Mouse (Mus musculus) cerebellum, postnatal 10 days (tissue): ENCODE measurements around the gene Lsamp.

Experiments
- DNase-seq, 2 experiments: peaks; one replicate each; pipeline ENCODE4 v3.0.0; 2021; ENCODE audit warnings: mixed read lengths in 2 of 2

The Lsamp gene

GRCm38 (mm10) chr16:39984205-39984634 is at the start of gene Lsamp:
Gene Lsamp, plus strand, starts transcription at chr16:39984361.
- DNase-seq = peak; percentile 96

- DNase-seq = no peak
Measured at GRCm38 (mm10) chr16:39957686-39958085, 26.5 kb upstream of the Lsamp start.

GRCm38 (mm10) chr16:39972712-39973111 is 11.4 kb upstream of the Lsamp start:
- no peak for DNase-seq

- peak; percentile 72 for DNase-seq
Measured at GRCm38 (mm10) chr16:39984635-39985291, 602 bp downstream of the Lsamp start.

- peak; percentile 65 to 81 for DNase-seq
Measured at GRCm38 (mm10) chr16:39988466-39988865, 4.3 kb downstream of the Lsamp start.

- peak; percentile 12 to 17 for DNase-seq
Measured at GRCm38 (mm10) chr16:39994821-39995220, 10.7 kb downstream of the Lsamp start.

GRCm38 (mm10) chr16:40008800-40009199 is 24.6 kb downstream of the Lsamp start:
- peak in 1 of 2 experiments; percentile 15 for DNase-seq

GRCm38 (mm10) chr16:40011106-40011505 is 26.9 kb downstream of the Lsamp start:
- DNase-seq = no peak

- peak; percentile 21 to 24 for DNase-seq
Measured at GRCm38 (mm10) chr16:40022611-40023010, 38.5 kb downstream of the Lsamp start.

GRCm38 (mm10) chr16:40036719-40037118 is 52.6 kb downstream of the Lsamp start:
- DNase-seq = no peak

GRCm38 (mm10) chr16:40059546-40059945 is 75.4 kb downstream of the Lsamp start:
- DNase-seq = peak; percentile 82 to 83

GRCm38 (mm10) chr16:40059968-40060367 is 75.8 kb downstream of the Lsamp start:
- DNase-seq = peak in 1 of 2 experiments; percentile 13

GRCm38 (mm10) chr16:40060491-40060890 is 76.3 kb downstream of the Lsamp start:
- peak; percentile 72 to 76 for DNase-seq

- DNase-seq = peak in 1 of 2 experiments; percentile 44
Measured at GRCm38 (mm10) chr16:40075556-40075955, 91.4 kb downstream of the Lsamp start.

GRCm38 (mm10) chr16:40080224-40080623 is 96.1 kb downstream of the Lsamp start:
- peak; percentile 32 to 70 for DNase-seq

- no peak for DNase-seq
Measured at GRCm38 (mm10) chr16:40104329-40104728, 120.2 kb downstream of the Lsamp start.

- no peak for DNase-seq
Measured at GRCm38 (mm10) chr16:40182918-40183317, 198.8 kb downstream of the Lsamp start.

GRCm38 (mm10) chr16:40187987-40188590 is 203.9 kb downstream of the Lsamp start:
- DNase-seq = peak in 1 of 2 experiments; percentile 27

- DNase-seq = peak; percentile 68 to 81
Measured at GRCm38 (mm10) chr16:40194401-40194800, 210.2 kb downstream of the Lsamp start.

GRCm38 (mm10) chr16:40194839-40195238 is 210.7 kb downstream of the Lsamp start:
- DNase-seq = no peak

- peak; percentile 94 to 96 for DNase-seq
Measured at GRCm38 (mm10) chr16:40228627-40229026, 244.5 kb downstream of the Lsamp start.

- DNase-seq = no peak
Measured at GRCm38 (mm10) chr16:40233066-40233465, 248.9 kb downstream of the Lsamp start.

- no peak for DNase-seq
Measured at GRCm38 (mm10) chr16:40234151-40234895, 250.2 kb downstream of the Lsamp start.

GRCm38 (mm10) chr16:40271859-40272258 is 287.7 kb downstream of the Lsamp start:
- DNase-seq = peak; percentile 18 to 21
